Mouse (Mus musculus) bone marrow, adult 2 months (tissue): ENCODE measurements around the gene Gm20489. TPM values are rescaled to one million over a fixed set of nuclear protein-coding genes. Genes with fewer than 3 reads are reported as not detected.

Experiments
- H3K27ac ChIP-seq: fragments of 200-500 bp; 2 replicates; pipeline ENCODE4 v1.5.1; 2012; ENCODE audit warnings: low read depth, mild to moderate bottlenecking, control low read depth, inconsistent platforms, low read length; ENCODE audit not compliant: control insufficient read depth, poor library complexity, insufficient read depth
- H3K4me1 ChIP-seq: fragments of 200-500 bp; 2 replicates; pipeline ENCODE4 v1.6.1; 2011; ENCODE audit warnings: low read length; ENCODE audit not compliant: control insufficient read depth, insufficient read depth
- H3K4me3 ChIP-seq: fragments of 200-500 bp; replicated peaks from 2 replicates; pipeline ENCODE3; 2011; ENCODE audit warnings: mild to moderate bottlenecking, low read depth, low read length, control low read depth; ENCODE audit not compliant: control insufficient read depth
- CTCF ChIP-seq: fragments of 200-500 bp; IDR thresholded peaks from 2 replicates; pipeline ENCODE4 v1.5.1; 2011; ENCODE audit warnings: low read length, control low read depth; ENCODE audit not compliant: control insufficient read depth, insufficient read depth
- POLR2A ChIP-seq: fragments of 200-500 bp; IDR thresholded peaks from 2 replicates; pipeline ENCODE4 v1.6.1; 2011; ENCODE audit warnings: low read depth, mild to moderate bottlenecking, control low read depth, low read length, borderline replicate concordance; ENCODE audit not compliant: control insufficient read depth
- WGBS: fragments of 180-500 bp; shearing (Covaris S2); methylation state at CpG from one replicate; pipeline ENCODE4 v1.1.7; 2018; 5-methylcytosine and 5-hydroxymethylcytosine counted together
- polyA plus RNA-seq: library from polyadenylated mRNA; stranded (reverse); fragments of >200 nt; gene quantifications from 2 replicates; pipeline ENCODE4 v1.2.4, GENCODE M21; 2011; ENCODE audit warnings: low replicate concordance; ENCODE audit not compliant: missing spikeins, insufficient read depth, insufficient read length

Gene Gm20489
- not detected in 2 replicates for polyA plus RNA-seq

- no peak for TF ChIP-seq POLR2A
- TF ChIP-seq CTCF = no peak
- 15% methylated on average over 3 of the region's 3 CpGs for WGBS
- Histone ChIP-seq H3K4me3 (peak within 1 kb of the TSS; percentile 73), H3K4me1 (no peaks in the 10 kb centered on the region; the same call in 1 of the 2 replicates), H3K27ac (peak within 1 kb of the TSS; percentile 72)
Observed at GRCm38 (mm10) chrX:101268755-101269124, at the start of gene Gm20489. TSS of gene Gm20489 (minus strand) at chrX:101269023.

- 31% methylated on average over 6 of the region's 6 CpGs for WGBS
- H3K27ac ChIP-seq = no peak overlapping the region
- no peaks in the 10 kb centered on the region; the same call in 1 of the 2 replicates for H3K4me1 ChIP-seq
- no peak overlapping the region for H3K4me3 ChIP-seq
- TF ChIP-seq CTCF = no peak
Observed at GRCm38 (mm10) chrX:101313625-101314359, 45.0 kb upstream of the Gm20489 start.

GRCm38 (mm10) chrX:101309299-101309698 lies 40.5 kb upstream of the Gm20489 start:
- no peaks in the 10 kb centered on the region; the same call in 1 of the 2 replicates for H3K4me1 ChIP-seq
- no peak for TF ChIP-seq CTCF
- no peak for TF ChIP-seq POLR2A
- no peak overlapping the region for H3K27ac ChIP-seq
- 90% methylated on average over 5 of the region's 5 CpGs for WGBS
- no peak overlapping the region for H3K4me3 ChIP-seq

- H3K27ac ChIP-seq = no peak overlapping the region
- H3K4me1 ChIP-seq = no peaks in the 10 kb centered on the region; the same call in 1 of the 2 replicates
- 70% methylated on average over 2 of the region's 2 CpGs for WGBS
- no peak overlapping the region for H3K4me3 ChIP-seq
- no peak for TF ChIP-seq POLR2A
- no peak for TF ChIP-seq CTCF
Observed at GRCm38 (mm10) chrX:101304646-101305045, 35.8 kb upstream of the Gm20489 start.

GRCm38 (mm10) chrX:101301654-101302053 lies 32.8 kb upstream of the Gm20489 start:
- Histone ChIP-seq H3K4me1 (no peaks in the 10 kb centered on the region; the same call in 1 of the 2 replicates), H3K4me3 (no peak overlapping the region), H3K27ac (no peak overlapping the region)
- WGBS = 81% methylated on average over 9 of the region's 9 CpGs
- no peak for TF ChIP-seq CTCF

GRCm38 (mm10) chrX:101300427-101301030 lies 31.7 kb upstream of the Gm20489 start:
- Histone ChIP-seq H3K4me1 (no peaks in the 10 kb centered on the region; the same call in 1 of the 2 replicates), H3K4me3 (no peak overlapping the region), H3K27ac (no peak overlapping the region)
- no peak for TF ChIP-seq CTCF
- whole genome bisulfite sequencing = 67% methylated on average over 13 of the region's 13 CpGs

- 45% methylated on average over 13 of the region's 13 CpGs for WGBS
Observed at GRCm38 (mm10) chrX:101299473-101300426, 30.9 kb upstream of the Gm20489 start.

GRCm38 (mm10) chrX:101299055-101299454 lies 30.2 kb upstream of the Gm20489 start, which contains the start of gene Nlgn3:
TSS of gene Nlgn3 (plus strand) at chrX:101299168.
- TF ChIP-seq POLR2A = no peak
- no peak for TF ChIP-seq CTCF
- Histone ChIP-seq H3K27ac (no peak within 1 kb of the TSS), H3K4me1 (no peaks in the 10 kb centered on the region; the same call in 1 of the 2 replicates), H3K4me3 (no peak within 1 kb of the TSS)
- WGBS = 6% methylated on average over 22 of the region's 24 CpGs

More at GRCm38 (mm10) chrX:101299473-101300426, 30.9 kb upstream of the Gm20489 start:
- Histone ChIP-seq H3K27ac (no peak overlapping the region), H3K4me3 (no peak overlapping the region), H3K4me1 (no peaks in the 10 kb centered on the region; the same call in 1 of the 2 replicates)
- no peak for TF ChIP-seq CTCF
- no peak for TF ChIP-seq POLR2A
